Mouse (Mus musculus) intestine, embryonic 16.5 days (tissue): ENCODE measurements around the gene Arfrp1. TPM values are rescaled to one million over a fixed set of nuclear protein-coding genes. Genes with fewer than 3 reads are reported as not detected.

ENCODE experiments used
- ATAC-seq: fragments of 200-750 bp; cut with Nextera tagmentation; 2 replicates; pipeline ENCODE4 v1.8.0; 2017; ENCODE audit warnings: moderate TSS enrichment, moderate library complexity
- H3K27ac ChIP-seq: fragments of 300-500 bp; sonication (generic); 2 replicates; pipeline ENCODE4 v1.5.1; 2014; ENCODE audit warnings: mild to moderate bottlenecking, low read length
- H3K27me3 ChIP-seq: fragments of 300-500 bp; sonication (generic); replicated peaks from 2 replicates; pipeline ENCODE4 v1.6.1; 2014; ENCODE audit warnings: low read length, control low read depth, mixed read lengths; ENCODE audit not compliant: control insufficient read depth, insufficient read depth
- H3K36me3 ChIP-seq: fragments of 300-500 bp; sonication (generic); 2 replicates; pipeline ENCODE4 v1.6.1; 2014; ENCODE audit warnings: low read length, control low read depth; ENCODE audit not compliant: control insufficient read depth, insufficient read depth
- H3K4me1 ChIP-seq: fragments of 300-500 bp; sonication (generic); 2 replicates; pipeline ENCODE4 v1.6.1; 2014; ENCODE audit warnings: low read length, control low read depth, mixed read lengths; ENCODE audit not compliant: control insufficient read depth, insufficient read depth
- H3K4me2 ChIP-seq: fragments of 300-500 bp; sonication (generic); 2 replicates; pipeline ENCODE4 v1.6.1; 2014; ENCODE audit warnings: low read depth, low read length, control low read depth
- H3K4me3 ChIP-seq: fragments of 300-500 bp; sonication (generic); 2 replicates; pipeline ENCODE4 v1.5.1; 2014; ENCODE audit warnings: mild to moderate bottlenecking, low read length
- H3K9ac ChIP-seq: fragments of 300-500 bp; sonication (generic); 2 replicates; pipeline ENCODE4 v1.6.1; 2014; ENCODE audit warnings: low read depth, low read length
- H3K9me3 ChIP-seq: fragments of 300-500 bp; sonication (generic); 2 replicates; pipeline ENCODE4 v1.6.1; 2016; ENCODE audit warnings: low read length, control low read depth; ENCODE audit not compliant: control insufficient read depth
- WGBS: fragments of 180-500 bp; shearing (Covaris S2); extraction: QIAGEN DNeasy Blood & Tissue Kit; methylation state at CpG from one replicate; pipeline ENCODE4 v1.1.7; 2014; 5-methylcytosine and 5-hydroxymethylcytosine counted together
- polyA plus RNA-seq: library from polyadenylated mRNA; unstranded; fragments of >200 nt; fragmentation: Nextera tagmentation; extraction: Ambion mirVana; gene quantifications from 2 replicates; pipeline ENCODE4 v1.2.1, GENCODE M21; 2015

The Arfrp1 gene
- polyA plus RNA-seq, 1 experiment from 2014 or later = 54.0 TPM

GRCm38 (mm10) chr2:181313344-181314079 is 51.7 kb downstream of the Arfrp1 start:
- Histone ChIP-seq H3K9ac (0 out of 2 replicates have a peak overlapping the region, but pooled peaks have one; percentile 1), H3K9me3 (no peaks in the 10 kb centered on the region), H3K27ac (no peak overlapping the region), H3K4me1 (0 out of 2 replicates have a peak, but pooled peaks cover 5% of the 10 kb centered on the region), H3K36me3 (no peaks in the 10 kb centered on the region), H3K27me3 (peaks cover 31% of the 10 kb centered on the region), H3K4me2 (peak overlapping the region; percentile 14; the same call in 1 of the 2 replicates), H3K4me3 (peak overlapping the region; percentile 21)
- ATAC-seq = no peak; the same call in none of the 2 replicates
- 6% methylated on average over 35 of the region's 35 CpGs for WGBS

GRCm38 (mm10) chr2:181313006-181313343 is 52.2 kb downstream of the Arfrp1 start:
- Histone ChIP-seq H3K4me3 (peak overlapping the region; percentile 21; the same call in 1 of the 2 replicates), H3K9me3 (no peaks in the 10 kb centered on the region), H3K27ac (no peak overlapping the region), H3K36me3 (no peaks in the 10 kb centered on the region), H3K4me1 (0 out of 2 replicates have a peak, but pooled peaks cover 5% of the 10 kb centered on the region), H3K4me2 (no peak overlapping the region), H3K27me3 (peaks cover 31% of the 10 kb centered on the region), H3K9ac (no peak overlapping the region)
- 6% methylated on average over 5 of the region's 5 CpGs for WGBS
- no peak for ATAC-seq

- ATAC-seq = no peak
- H3K27ac ChIP-seq = no peak overlapping the region
- H3K4me2 ChIP-seq = no peak overlapping the region
- 0 out of 2 replicates have a peak, but pooled peaks cover 5% of the 10 kb centered on the region for H3K4me1 ChIP-seq
- no peaks in the 10 kb centered on the region for H3K36me3 ChIP-seq
- peaks cover 31% of the 10 kb centered on the region for H3K27me3 ChIP-seq
- H3K4me3 ChIP-seq = no peak overlapping the region
- 66% methylated on average over 3 of the region's 3 CpGs for WGBS
- H3K9ac ChIP-seq = no peak overlapping the region
- H3K9me3 ChIP-seq = no peaks in the 10 kb centered on the region
Measured at GRCm38 (mm10) chr2:181312435-181312834, 52.8 kb downstream of the Arfrp1 start.

Other genes with a start within 250 kb of the Arfrp1 start
- gene Kcnq2, start 230.1 kb downstream of the Arfrp1 start, polyA plus RNA-seq = 0.75 and 1.0 TPM in 2 replicates
- gene Eef1a2, start 208.4 kb downstream of the Arfrp1 start, polyA plus RNA-seq = 0.06 TPM in 2 replicates
- gene Ppdpf, start 178.2 kb downstream of the Arfrp1 start, polyA plus RNA-seq = 275 and 287 TPM in 2 replicates
- 0.45 and 0.70 TPM in 2 replicates for gene Ptk6, start 162.6 kb downstream of the Arfrp1 start, polyA plus RNA-seq
- gene Srms, start 152.2 kb downstream of the Arfrp1 start, polyA plus RNA-seq = 0.10 and 0.20 TPM in 2 replicates
- 0.18 TPM in 1 of 2 replicates, not detected in the other for gene Fndc11, start 145.4 kb downstream of the Arfrp1 start, polyA plus RNA-seq
- gene Helz2, start 123.4 kb downstream of the Arfrp1 start, polyA plus RNA-seq = 2.2 and 3.7 TPM in 2 replicates
- gene Gmeb2, start 77.4 kb downstream of the Arfrp1 start, polyA plus RNA-seq = 11.7 and 12.9 TPM in 2 replicates
- 36.3 and 40.2 TPM in 2 replicates for gene Stmn3, start 50.9 kb downstream of the Arfrp1 start, polyA plus RNA-seq
- 31.0 and 32.0 TPM in 2 replicates for gene Rtel1, start 45.7 kb downstream of the Arfrp1 start, polyA plus RNA-seq
- gene Zgpat, start 476 bp downstream of the Arfrp1 start, polyA plus RNA-seq = 36.9 and 38.5 TPM in 2 replicates
- gene Lime1, start 14.7 kb upstream of the Arfrp1 start, polyA plus RNA-seq = 16.3 and 16.8 TPM in 2 replicates
- gene Zbtb46, start 94.0 kb upstream of the Arfrp1 start, polyA plus RNA-seq = 6.1 and 6.5 TPM in 2 replicates
- gene Abhd16b, start 127.8 kb upstream of the Arfrp1 start, polyA plus RNA-seq = 0.07 and 0.10 TPM in 2 replicates
- 122 and 134 TPM in 2 replicates for gene Tpd52l2, start 131.7 kb upstream of the Arfrp1 start, polyA plus RNA-seq
- 73.5 and 74.1 TPM in 2 replicates for gene Dnajc5, start 155.1 kb upstream of the Arfrp1 start, polyA plus RNA-seq
- gene Uckl1, start 219.5 kb upstream of the Arfrp1 start, polyA plus RNA-seq = 75.0 and 78.0 TPM in 2 replicates
- 52.2 and 52.7 TPM in 2 replicates for gene Prpf6, start 226.5 kb upstream of the Arfrp1 start, polyA plus RNA-seq
- 20.5 and 20.9 TPM in 2 replicates for gene Zfp512b, start 227.4 kb upstream of the Arfrp1 start, polyA plus RNA-seq
- 23.9 TPM in 2 replicates for gene Samd10, start 233.8 kb upstream of the Arfrp1 start, polyA plus RNA-seq